Mouse (Mus musculus) fibroblast of lung, adult 2 months (primary cell): ENCODE measurements at regions not wholly inside any gene's neighbourhood (a gene's known extent, or its start where the extent isn't known, plus 50 kb on each side); places are given as distances from the start of the nearest gene placed in this dataset.
A peak's percentile ranks its signal among the peaks of the same experiment; 100 is the strongest.

Experiments used
- DNase-seq: peaks from one replicate; pipeline ENCODE4 v3.0.0-alpha.2; 2011; ENCODE audit warnings: low read depth

- DNase-seq = no peak
Observed at GRCm38 (mm10) chr16:29147766-29148165, 61.7 kb upstream of the Hrasls start.

GRCm38 (mm10) chr16:29119217-29119616 lies 90.3 kb upstream of the Hrasls start:
- DNase-seq = no peak

GRCm38 (mm10) chr16:29096791-29097190 lies 112.7 kb upstream of the Hrasls start:
- no peak for DNase-seq

- peak; percentile 2 for DNase-seq
Observed at GRCm38 (mm10) chr16:29065961-29066360, 136.5 kb upstream of the Mb21d2 start.

- DNase-seq = no peak
Observed at GRCm38 (mm10) chr16:29065097-29065785, 135.8 kb upstream of the Mb21d2 start.

- DNase-seq = no peak
Observed at GRCm38 (mm10) chr16:29063377-29063776, 133.9 kb upstream of the Mb21d2 start.

- peak; percentile 12 for DNase-seq
Observed at GRCm38 (mm10) chr16:29057076-29057475, 127.6 kb upstream of the Mb21d2 start.

GRCm38 (mm10) chr16:29054423-29054822 lies 125.0 kb upstream of the Mb21d2 start:
- no peak for DNase-seq

- DNase-seq = no peak
Observed at GRCm38 (mm10) chr16:29046453-29046993, 117.0 kb upstream of the Mb21d2 start.

GRCm38 (mm10) chr16:29035523-29035922 lies 106.0 kb upstream of the Mb21d2 start:
- DNase-seq = no peak

- no peak for DNase-seq
Observed at GRCm38 (mm10) chr16:29034053-29034794, 104.8 kb upstream of the Mb21d2 start.

- DNase-seq = peak; percentile 8
Observed at GRCm38 (mm10) chr16:29033357-29033756, 103.9 kb upstream of the Mb21d2 start.

GRCm38 (mm10) chr16:29027856-29028255 lies 98.4 kb upstream of the Mb21d2 start:
- DNase-seq = no peak

- peak; percentile 17 for DNase-seq
Observed at GRCm38 (mm10) chr16:29001249-29001648, 71.8 kb upstream of the Mb21d2 start.

- DNase-seq = no peak
Observed at GRCm38 (mm10) chr16:28999641-29000040, 70.2 kb upstream of the Mb21d2 start.

GRCm38 (mm10) chr16:28996629-28997028 lies 67.2 kb upstream of the Mb21d2 start:
- no peak for DNase-seq

- no peak for DNase-seq
Observed at GRCm38 (mm10) chr16:28990666-28991065, 61.2 kb upstream of the Mb21d2 start.

- no peak for DNase-seq
Observed at GRCm38 (mm10) chr16:28984931-28985330, 55.5 kb upstream of the Mb21d2 start.

- DNase-seq = no peak
Observed at GRCm38 (mm10) chr16:28982901-28983300, 53.4 kb upstream of the Mb21d2 start.
